Mouse (Mus musculus): Measurements from ENCODE around the gene Lrrfip2. TPM values are rescaled to one million over a fixed set of nuclear protein-coding genes. Genes with fewer than 3 reads are reported as not detected.

Gene Lrrfip2
- polyA plus RNA-seq, 1 experiment from 2014 or later = 46.0 TPM

DNA sequence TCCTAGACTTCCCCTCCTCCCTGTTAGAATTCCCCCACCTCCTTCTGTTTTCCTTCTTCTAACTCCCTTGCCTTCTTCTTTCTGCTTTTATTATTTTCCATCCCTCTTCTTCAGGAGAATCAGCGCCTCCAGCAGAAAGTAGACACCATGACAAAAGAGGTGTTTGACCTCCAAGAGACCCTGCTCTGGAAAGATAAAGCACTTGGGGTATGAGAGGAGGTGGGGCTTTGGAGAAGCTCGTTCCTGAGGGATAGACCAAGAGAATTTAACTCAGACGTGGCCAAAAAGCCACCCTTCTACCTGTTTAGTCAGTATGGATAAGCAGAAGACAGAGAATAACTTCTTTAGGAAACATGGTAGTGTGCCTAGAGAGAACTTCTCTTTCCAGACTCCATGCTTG is 90.3 kb downstream of the Lrrfip2 start:
- Histone ChIP-seq H3K27me3 (replicated peaks) (no peaks in the 10 kb centered on the region), H3K4me3 (replicated peaks) (no peak overlapping the region), H3K9me3 (replicated peaks) (no peaks in the 10 kb centered on the region), H3K4me2 (no peak overlapping the region), H3K9ac (replicated peaks) (no peak overlapping the region), H3K27ac (replicated peaks) (no peak overlapping the region), H3K36me3 (peaks cover 20% of the 10 kb centered on the region), H3K4me1 (no peaks in the 10 kb centered on the region)
- ATAC-seq (ENCODE audit: low FRiP score) = no peak
- 61% methylated on average over 3 of the region's 3 CpGs for WGBS

DNA sequence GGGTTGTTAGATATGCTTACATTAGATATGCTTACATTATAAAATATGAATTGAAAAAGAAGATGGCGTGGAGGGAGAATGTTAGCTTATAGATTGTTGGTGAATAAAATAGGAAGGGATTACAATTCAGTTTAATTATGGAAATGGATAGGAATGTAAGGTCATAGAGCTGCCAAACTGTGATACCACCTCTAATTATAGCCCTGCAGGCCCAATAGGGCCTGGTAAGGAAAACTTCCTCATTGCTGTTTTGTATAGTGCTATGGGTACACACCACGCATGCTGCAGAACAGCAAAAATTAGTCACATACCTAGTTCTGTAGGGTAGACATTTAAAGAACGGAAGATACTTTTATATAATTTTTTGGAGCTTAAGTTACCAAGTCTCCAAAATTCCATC is 90.8 kb downstream of the Lrrfip2 start:
- H3K27ac ChIP-seq (replicated peaks) = no peak overlapping the region
- no peaks in the 10 kb centered on the region for H3K27me3 ChIP-seq (replicated peaks)
- no peak overlapping the region for H3K4me2 ChIP-seq
- H3K4me1 ChIP-seq = no peaks in the 10 kb centered on the region
- peaks cover 20% of the 10 kb centered on the region for H3K36me3 ChIP-seq
- no peaks in the 10 kb centered on the region for H3K9me3 ChIP-seq (replicated peaks)
- ATAC-seq (ENCODE audit: low FRiP score) = no peak
- H3K9ac ChIP-seq (replicated peaks) = no peak overlapping the region
- H3K4me3 ChIP-seq (replicated peaks) = no peak overlapping the region
- WGBS = over 99% methylated on average over 3 of the region's 3 CpGs

DNA sequence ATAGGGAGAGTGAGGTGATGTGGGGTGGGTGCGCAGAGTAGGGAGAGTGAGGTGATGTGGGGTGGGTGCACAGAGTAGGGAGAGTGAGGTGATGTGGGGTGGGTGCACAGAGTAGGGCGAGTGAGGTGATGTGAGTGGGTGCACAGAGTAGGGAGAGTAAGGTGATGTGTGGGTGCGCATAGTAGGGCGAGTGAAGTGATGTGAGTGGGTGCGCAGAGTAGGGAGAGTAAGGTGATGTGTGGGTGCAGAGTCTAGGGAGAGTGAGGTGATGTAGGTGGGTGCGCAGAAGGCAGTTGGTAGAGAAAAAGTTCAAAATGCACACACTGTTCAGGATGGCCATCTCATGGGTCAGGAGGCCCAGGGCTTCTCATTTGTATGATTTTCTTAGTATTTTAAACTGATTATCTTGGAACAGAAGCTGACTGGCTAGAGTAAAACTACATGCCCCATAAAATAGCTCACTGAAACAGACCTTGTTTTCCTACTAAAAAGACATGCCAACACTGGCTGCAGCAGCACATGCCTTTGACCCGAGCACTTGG is 91.8 kb downstream of the Lrrfip2 start:
- H3K4me1 ChIP-seq = no peaks in the 10 kb centered on the region
- peaks cover 28% of the 10 kb centered on the region for H3K36me3 ChIP-seq
- H3K9me3 ChIP-seq (replicated peaks) = no peaks in the 10 kb centered on the region
- H3K9ac ChIP-seq (replicated peaks) = no peak overlapping the region
- no peaks in the 10 kb centered on the region for H3K27me3 ChIP-seq (replicated peaks)
- ATAC-seq (ENCODE audit: low FRiP score) = no peak
- no peak overlapping the region for H3K4me3 ChIP-seq (replicated peaks)
- H3K27ac ChIP-seq (replicated peaks) = no peak overlapping the region
- no peak overlapping the region for H3K4me2 ChIP-seq
- 96% methylated on average over 7 of the region's 7 CpGs for WGBS

DNA sequence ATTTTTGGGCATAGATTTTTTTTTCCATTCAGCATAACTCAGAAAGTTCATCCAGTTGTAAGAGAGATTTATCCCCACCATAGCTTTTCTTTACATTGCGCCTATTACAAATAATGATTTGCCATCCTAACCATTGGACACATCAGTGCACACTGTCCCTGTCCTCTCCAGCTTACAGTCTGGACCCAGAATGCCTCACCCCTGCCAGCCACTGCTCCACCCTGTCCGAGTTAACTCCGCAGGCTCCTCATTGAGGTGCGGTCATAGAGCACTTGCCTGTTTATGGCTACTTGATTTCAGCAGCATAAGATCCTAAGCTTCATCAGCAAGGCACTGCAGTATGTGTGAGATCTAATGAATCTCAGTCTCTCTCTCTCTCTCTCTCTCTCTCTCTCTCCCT is 93.0 kb downstream of the Lrrfip2 start:
- 81% methylated on average over 4 of the region's 4 CpGs for WGBS
- H3K9me3 ChIP-seq (replicated peaks) = no peaks in the 10 kb centered on the region
- no peaks in the 10 kb centered on the region for H3K4me1 ChIP-seq
- no peak for ATAC-seq (ENCODE audit: low FRiP score)
- no peak overlapping the region for H3K4me2 ChIP-seq
- no peak overlapping the region for H3K9ac ChIP-seq (replicated peaks)
- H3K27ac ChIP-seq (replicated peaks) = no peak overlapping the region
- H3K4me3 ChIP-seq (replicated peaks) = no peak overlapping the region
- H3K36me3 ChIP-seq = peaks cover 38% of the 10 kb centered on the region
- H3K27me3 ChIP-seq (replicated peaks) = no peaks in the 10 kb centered on the region

DNA sequence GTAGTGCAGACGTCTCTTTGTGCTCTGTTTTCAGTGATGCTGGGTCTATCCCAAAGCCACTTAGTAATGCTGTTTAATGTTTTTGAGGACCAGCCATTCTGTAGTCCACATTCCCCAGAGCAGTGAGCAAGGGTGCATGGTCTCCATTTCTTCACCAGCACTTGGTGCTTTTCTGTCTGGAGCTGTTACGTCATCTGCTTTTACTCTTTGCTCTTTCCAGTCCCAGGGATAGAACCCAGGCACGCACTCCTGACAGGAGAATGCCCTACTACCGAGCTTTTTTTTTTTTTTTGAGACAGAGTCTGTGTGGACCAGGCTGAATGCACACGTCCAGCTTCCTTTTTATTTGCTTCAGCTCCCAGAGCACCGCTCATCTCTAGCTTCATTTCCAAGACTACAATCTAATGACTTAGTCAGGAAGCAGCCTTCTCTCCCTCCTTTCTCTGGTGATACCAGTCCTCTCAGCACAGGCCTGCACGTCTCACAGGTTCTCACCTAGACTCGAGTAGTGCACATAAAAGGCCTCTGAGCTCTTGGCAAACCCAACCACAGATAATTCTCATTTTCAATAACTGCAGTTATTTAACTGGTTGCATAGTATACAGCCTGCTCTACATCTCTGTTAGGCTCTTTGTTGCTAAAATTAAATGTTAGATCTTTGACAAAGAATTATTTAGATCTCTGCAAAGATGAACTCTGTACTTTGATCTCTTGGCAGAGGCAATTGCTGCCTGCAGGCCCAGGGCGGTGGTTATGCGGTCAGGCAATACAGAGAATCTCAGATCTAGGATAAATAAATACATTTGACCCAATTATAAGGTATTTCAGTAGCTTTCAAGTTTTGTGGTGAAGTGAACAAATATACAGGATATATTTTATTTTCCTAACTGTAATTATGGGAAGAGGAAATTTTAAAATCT is 94.0 kb downstream of the Lrrfip2 start:
- 83% methylated on average over 10 of the region's 10 CpGs for WGBS

DNA sequence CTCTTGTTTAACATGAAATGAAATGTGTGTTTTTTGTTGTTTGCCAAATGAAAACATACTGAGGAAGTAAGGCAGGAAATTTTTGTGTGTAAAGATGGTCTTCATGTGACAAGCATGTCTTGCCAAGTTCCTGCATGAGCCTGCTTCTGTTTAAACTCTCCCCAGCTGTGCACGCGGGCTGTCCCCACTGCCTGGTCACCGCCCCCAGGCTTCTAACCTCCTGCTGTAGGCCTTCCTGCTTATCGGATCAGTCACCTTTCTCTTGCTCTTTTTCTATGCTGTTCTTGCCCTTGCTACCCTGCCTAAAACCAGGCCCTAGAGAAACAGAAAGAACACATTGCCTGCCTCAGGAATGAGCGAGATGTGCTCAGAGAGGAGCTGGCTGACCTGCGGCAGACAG is 96.1 kb downstream of the Lrrfip2 start:
- no peak overlapping the region for H3K4me2 ChIP-seq
- H3K9ac ChIP-seq (replicated peaks) = no peak overlapping the region
- H3K27ac ChIP-seq (replicated peaks) = no peak overlapping the region
- H3K36me3 ChIP-seq = peaks cover 38% of the 10 kb centered on the region
- no peaks in the 10 kb centered on the region for H3K27me3 ChIP-seq (replicated peaks)
- 85% methylated on average over 6 of the region's 6 CpGs for WGBS
- no peaks in the 10 kb centered on the region for H3K4me1 ChIP-seq
- no peak for ATAC-seq (ENCODE audit: low FRiP score)
- no peaks in the 10 kb centered on the region for H3K9me3 ChIP-seq (replicated peaks)
- H3K4me3 ChIP-seq (replicated peaks) = no peak overlapping the region

More for the DNA sequence above, 94.0 kb downstream of the Lrrfip2 start:
- Histone ChIP-seq H3K9ac (replicated peaks) (no peak overlapping the region), H3K27ac (replicated peaks) (no peak overlapping the region), H3K4me3 (replicated peaks) (no peak overlapping the region), H3K36me3 (peaks cover 34% of the 10 kb centered on the region), H3K9me3 (replicated peaks) (no peaks in the 10 kb centered on the region), H3K4me2 (no peak overlapping the region), H3K4me1 (no peaks in the 10 kb centered on the region), H3K27me3 (replicated peaks) (no peaks in the 10 kb centered on the region)
- ATAC-seq (ENCODE audit: low FRiP score) = no peak

DNA sequence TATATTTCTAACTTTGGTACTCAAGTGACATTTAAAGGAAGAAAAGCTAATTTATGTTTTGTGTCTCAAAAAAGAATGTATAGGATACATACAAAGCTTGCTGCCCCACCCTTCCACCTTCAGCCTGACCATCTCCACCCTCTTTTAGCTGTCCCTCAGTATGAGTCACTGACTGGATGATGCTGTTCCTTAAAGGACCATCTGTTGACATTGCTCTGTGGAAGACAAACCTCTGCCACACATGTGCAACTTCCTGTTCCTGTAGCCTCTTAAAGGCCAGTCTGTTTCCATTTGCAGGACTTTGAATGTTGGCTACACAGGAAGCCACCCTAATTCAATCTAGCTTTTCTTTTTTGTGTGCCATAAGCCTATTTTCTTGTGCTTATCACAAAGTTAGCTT is 99.0 kb downstream of the Lrrfip2 start:
- Histone ChIP-seq H3K27ac (replicated peaks) (no peak overlapping the region), H3K27me3 (replicated peaks) (no peaks in the 10 kb centered on the region), H3K4me2 (no peak overlapping the region), H3K4me1 (no peaks in the 10 kb centered on the region), H3K4me3 (replicated peaks) (no peak overlapping the region), H3K9me3 (replicated peaks) (no peaks in the 10 kb centered on the region), H3K9ac (replicated peaks) (no peak overlapping the region), H3K36me3 (peaks cover 57% of the 10 kb centered on the region)
- no peak for ATAC-seq (ENCODE audit: low FRiP score)

DNA sequence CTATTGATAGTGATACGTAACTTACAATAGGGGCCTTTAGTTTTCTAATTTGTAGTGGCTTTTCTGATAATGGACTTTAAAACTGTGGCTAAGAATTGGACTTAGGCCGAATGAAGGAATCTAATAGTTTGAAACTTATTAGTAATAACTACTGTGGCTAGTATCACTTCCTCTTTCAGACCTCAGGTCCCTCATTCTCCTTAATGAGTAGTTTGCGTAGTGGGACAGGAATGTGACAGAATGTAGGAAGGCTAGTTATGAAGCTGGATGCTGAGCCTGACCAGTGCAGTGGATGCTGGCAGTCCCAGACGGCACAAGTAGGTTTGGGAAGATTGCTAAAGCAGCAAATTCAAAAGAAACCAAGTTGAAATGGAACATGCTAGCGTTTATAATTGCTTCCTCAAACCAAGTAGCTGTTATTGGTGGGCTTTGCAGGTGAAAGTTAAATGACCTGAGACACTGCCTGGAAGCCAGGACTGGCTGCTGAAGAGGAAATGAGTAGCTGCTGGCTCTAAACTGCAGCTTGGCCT is 103.2 kb downstream of the Lrrfip2 start:
- no peak overlapping the region for H3K27ac ChIP-seq (replicated peaks)
- no peak overlapping the region for H3K4me3 ChIP-seq (replicated peaks)
- WGBS = 95% methylated on average over 5 of the region's 5 CpGs
- no peak overlapping the region for H3K9ac ChIP-seq (replicated peaks)
- no peaks in the 10 kb centered on the region for H3K4me1 ChIP-seq
- H3K9me3 ChIP-seq (replicated peaks) = no peaks in the 10 kb centered on the region
- H3K36me3 ChIP-seq = peaks cover 70% of the 10 kb centered on the region
- no peak for ATAC-seq (ENCODE audit: low FRiP score)
- H3K4me2 ChIP-seq = no peak overlapping the region
- H3K27me3 ChIP-seq (replicated peaks) = no peaks in the 10 kb centered on the region

DNA sequence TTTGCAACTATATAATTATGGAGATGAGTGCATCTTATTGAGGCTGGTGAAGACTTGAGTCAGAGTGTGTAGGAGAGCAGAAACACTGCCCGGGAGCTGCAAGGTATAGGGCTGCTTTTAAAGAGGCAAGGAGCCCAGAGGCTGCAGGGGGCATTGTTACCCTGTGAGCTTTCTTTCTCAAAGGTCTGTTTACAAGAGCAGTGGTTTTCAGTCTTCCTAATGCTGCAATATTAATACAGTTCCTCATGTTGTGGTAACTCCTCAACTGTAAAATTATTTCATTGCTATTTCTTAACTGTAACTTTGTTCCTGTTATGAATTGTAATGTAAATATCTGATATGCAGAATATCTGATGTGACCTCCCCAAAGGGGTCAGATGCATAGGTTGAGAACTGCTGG is 104.2 kb downstream of the Lrrfip2 start:
- Histone ChIP-seq H3K27me3 (replicated peaks) (no peaks in the 10 kb centered on the region), H3K9me3 (replicated peaks) (no peaks in the 10 kb centered on the region), H3K36me3 (peaks cover 75% of the 10 kb centered on the region), H3K4me3 (replicated peaks) (no peak overlapping the region), H3K27ac (replicated peaks) (no peak overlapping the region), H3K9ac (replicated peaks) (no peak overlapping the region), H3K4me2 (no peak overlapping the region), H3K4me1 (no peaks in the 10 kb centered on the region)
- no peak for ATAC-seq (ENCODE audit: low FRiP score)
- 74% methylated on average over 1 of the region's 1 CpGs for WGBS

DNA sequence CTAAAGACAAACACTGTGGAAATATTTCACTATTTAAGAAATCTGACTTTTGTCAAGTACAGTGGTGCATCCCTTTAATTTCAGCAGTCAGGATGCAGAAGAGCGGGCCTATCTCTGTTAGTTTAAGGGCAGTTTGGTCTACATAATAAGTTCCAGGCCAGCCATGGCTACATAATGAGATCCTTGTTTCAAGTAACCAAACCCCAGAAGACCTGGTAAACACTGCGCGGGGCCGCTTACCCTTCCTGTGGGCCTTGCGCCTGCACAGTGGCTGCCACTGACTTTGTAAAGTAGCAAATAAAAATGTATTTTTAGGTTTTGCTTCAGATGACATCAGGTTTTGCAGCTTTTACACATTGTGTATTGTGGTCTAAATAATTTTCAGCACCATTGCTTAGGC is 106.0 kb downstream of the Lrrfip2 start:
- H3K9ac ChIP-seq (replicated peaks) = no peak overlapping the region
- H3K4me1 ChIP-seq = no peaks in the 10 kb centered on the region
- no peak for ATAC-seq (ENCODE audit: low FRiP score)
- H3K27ac ChIP-seq (replicated peaks) = no peak overlapping the region
- peaks cover 83% of the 10 kb centered on the region for H3K36me3 ChIP-seq
- H3K4me3 ChIP-seq (replicated peaks) = no peak overlapping the region
- no peak overlapping the region for H3K4me2 ChIP-seq
- 96% methylated on average over 5 of the region's 5 CpGs for WGBS
- no peaks in the 10 kb centered on the region for H3K27me3 ChIP-seq (replicated peaks)
- no peaks in the 10 kb centered on the region for H3K9me3 ChIP-seq (replicated peaks)

DNA sequence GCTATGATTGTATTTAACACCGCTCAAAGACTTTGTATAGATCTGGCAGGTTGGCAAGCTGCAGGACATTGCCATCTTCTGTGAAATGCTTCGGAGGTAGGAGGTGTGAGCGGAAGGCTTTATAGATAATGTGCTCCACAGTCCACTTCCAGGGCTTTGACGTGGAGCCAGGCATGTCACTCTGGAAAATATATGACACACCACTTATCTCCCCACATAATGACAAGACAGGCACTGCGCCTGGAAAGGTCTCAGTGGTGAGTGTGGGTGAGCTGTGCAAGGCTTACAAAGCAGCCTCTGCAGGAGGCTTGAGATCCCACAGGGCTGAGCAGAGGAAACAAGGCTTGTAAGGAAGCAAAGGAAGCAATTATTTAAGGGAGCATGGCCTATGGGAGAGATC is 111.1 kb downstream of the Lrrfip2 start:
- H3K4me1 ChIP-seq = no peaks in the 10 kb centered on the region
- no peak overlapping the region for H3K27ac ChIP-seq (replicated peaks)
- no peaks in the 10 kb centered on the region for H3K9me3 ChIP-seq (replicated peaks)
- no peak overlapping the region for H3K9ac ChIP-seq (replicated peaks)
- H3K4me2 ChIP-seq = no peak overlapping the region
- H3K27me3 ChIP-seq (replicated peaks) = no peaks in the 10 kb centered on the region
- ATAC-seq (ENCODE audit: low FRiP score) = no peak
- 70% methylated on average over 5 of the region's 5 CpGs for WGBS
- no peak overlapping the region for H3K4me3 ChIP-seq (replicated peaks)
- H3K36me3 ChIP-seq = peaks cover 72% of the 10 kb centered on the region

DNA sequence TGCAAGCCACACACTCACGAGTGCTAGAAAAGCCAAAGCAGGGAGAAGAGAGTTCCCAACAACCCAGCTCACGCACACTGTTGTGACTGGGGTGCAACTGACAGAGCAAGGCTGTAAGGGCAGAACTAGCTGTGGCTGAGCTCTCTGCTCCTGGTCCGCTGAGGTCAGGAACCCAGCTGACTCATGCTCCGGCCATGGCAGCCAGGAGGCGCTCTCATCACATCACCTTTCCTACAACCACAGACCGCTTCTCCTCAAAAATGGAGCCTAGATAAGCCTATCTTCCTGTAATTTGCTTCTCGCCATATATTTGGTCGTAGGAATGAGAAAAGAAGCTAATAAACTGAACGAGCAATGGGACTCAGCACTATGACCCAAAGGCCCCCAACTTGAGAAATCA is 117.3 kb downstream of the Lrrfip2 start:
- Histone ChIP-seq H3K27ac (replicated peaks) (no peak overlapping the region), H3K4me2 (no peak overlapping the region), H3K36me3 (peaks cover 66% of the 10 kb centered on the region), H3K27me3 (replicated peaks) (no peaks in the 10 kb centered on the region), H3K9ac (replicated peaks) (no peak overlapping the region), H3K4me3 (replicated peaks) (no peak overlapping the region), H3K4me1 (no peaks in the 10 kb centered on the region), H3K9me3 (replicated peaks) (no peaks in the 10 kb centered on the region)
- WGBS = 92% methylated on average over 9 of the region's 9 CpGs
- no peak for ATAC-seq (ENCODE audit: low FRiP score)

All from neural tube, embryonic 15.5 days (tissue).